Mouse (Mus musculus): ENCODE measurements around the gene Zdhhc14.

DNA sequence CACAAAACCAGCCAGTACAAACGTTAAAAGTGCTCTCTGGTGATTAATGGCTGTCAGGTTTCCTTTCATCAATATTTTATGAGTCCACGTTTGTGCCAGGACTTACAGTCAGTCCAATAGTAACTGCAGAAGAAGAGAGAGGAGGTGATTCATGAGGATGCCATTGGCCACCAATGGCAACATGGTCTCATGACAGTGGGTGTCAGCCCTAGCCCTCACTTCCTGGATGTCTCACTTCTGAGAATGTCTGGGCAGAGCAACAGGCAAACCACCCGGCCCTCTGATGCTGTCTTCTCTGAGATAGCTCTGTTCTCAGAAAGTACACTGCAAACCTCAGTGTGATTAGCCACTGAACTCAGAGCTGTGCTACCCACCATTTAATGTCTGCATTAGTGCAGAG, 176.1 kb downstream of the Zdhhc14 start:
- TF ChIP-seq CTCF (IDR thresholded peaks at IDR 0.05; ENCODE audit: extremely low read depth, insufficient read length, insufficient replicate concordance, low read depth, low read length), result no peak
- TF ChIP-seq POLR2A (IDR thresholded peaks at IDR 0.05; ENCODE audit: low read depth, low read length), result no peak

Data from small intestine, adult 2 months (tissue).